Mouse (Mus musculus) heart, embryonic 16.5 days (tissue): Measurements from ENCODE around the gene Cfap99. TPM values are rescaled to one million over a fixed set of nuclear protein-coding genes. Genes with fewer than 3 reads are reported as not detected.

Experiments
- ATAC-seq: fragments of 200-750 bp; cut with Nextera tagmentation; replicated peaks from 2 replicates; pipeline ENCODE4 v1.8.0; 2017; ENCODE audit warnings: moderate number of reproducible peaks; ENCODE audit not compliant: insufficient read depth, low FRiP score; ENCODE audit errors: extremely low read depth
- H3K27ac ChIP-seq: fragments of 300-500 bp; sonication (generic); 2 replicates; pipeline ENCODE4 v1.5.1; 2014; ENCODE audit warnings: mild to moderate bottlenecking, low read length, control low read depth, moderate library complexity
- H3K27me3 ChIP-seq: fragments of 300-500 bp; sonication (generic); 2 replicates; pipeline ENCODE4 v1.6.1; 2014; ENCODE audit warnings: low read length, mixed read lengths; ENCODE audit not compliant: control insufficient read depth, insufficient read depth
- H3K36me3 ChIP-seq: fragments of 300-500 bp; sonication (generic); 2 replicates; pipeline ENCODE4 v1.6.1; 2014; ENCODE audit not compliant: control insufficient read depth, insufficient read depth
- H3K4me1 ChIP-seq: fragments of 300-500 bp; sonication (generic); 2 replicates; pipeline ENCODE4 v1.6.1; 2014; ENCODE audit warnings: low read length, mixed read lengths; ENCODE audit not compliant: control insufficient read depth, insufficient read depth
- H3K4me2 ChIP-seq: fragments of 300-500 bp; sonication (generic); 2 replicates; pipeline ENCODE4 v1.6.1; 2014; ENCODE audit warnings: low read depth, mild to moderate bottlenecking, control low read depth, low read length
- H3K4me3 ChIP-seq: fragments of 300-500 bp; sonication (generic); 2 replicates; pipeline ENCODE4 v1.5.1; 2014; ENCODE audit warnings: mild to moderate bottlenecking, control low read depth, low read length
- H3K9ac ChIP-seq: fragments of 300-500 bp; sonication (generic); 2 replicates; pipeline ENCODE4 v1.6.1; 2014; ENCODE audit warnings: low read length, control low read depth
- H3K9me3 ChIP-seq: fragments of 300-500 bp; sonication (generic); replicated peaks from 2 replicates; pipeline ENCODE4 v1.6.1; 2016; ENCODE audit warnings: low read length; ENCODE audit not compliant: control insufficient read depth
- WGBS: fragments of 180-500 bp; shearing (Covaris S2); extraction: QIAGEN DNeasy Blood & Tissue Kit; methylation state at CpG from one replicate; pipeline ENCODE4 v1.1.7; 2014; 5-methylcytosine and 5-hydroxymethylcytosine counted together
- polyA plus RNA-seq: library from polyadenylated mRNA; unstranded; fragments of >200 nt; fragmentation: Nextera tagmentation; extraction: Ambion mirVana; gene quantifications from 2 replicates; pipeline ENCODE4 v1.2.1, GENCODE M21; 2015

Gene Cfap99
- polyA plus RNA-seq, 1 experiment from 2014 or later = 0.08 TPM

- H3K4me2 ChIP-seq = peak overlapping the region; percentile 60
- H3K9ac ChIP-seq = peak overlapping the region; percentile 76
- ATAC-seq = no peak; the same call in 1 of the 2 replicates
- H3K4me3 ChIP-seq = peak overlapping the region; percentile 96
- no peaks in the 10 kb centered on the region for H3K9me3 ChIP-seq
- H3K4me1 ChIP-seq = peaks cover 19% of the 10 kb centered on the region
- peak overlapping the region; percentile 71 for H3K27ac ChIP-seq
- no peaks in the 10 kb centered on the region for H3K27me3 ChIP-seq
- H3K36me3 ChIP-seq = 0 out of 2 replicates have a peak, but pooled peaks cover 7% of the 10 kb centered on the region
- 66% methylated on average over 7 of the region's 7 CpGs for WGBS
Measured at GRCm38 (mm10) chr5:34368551-34369290, 80.3 kb downstream of the Cfap99 start.

DNA sequence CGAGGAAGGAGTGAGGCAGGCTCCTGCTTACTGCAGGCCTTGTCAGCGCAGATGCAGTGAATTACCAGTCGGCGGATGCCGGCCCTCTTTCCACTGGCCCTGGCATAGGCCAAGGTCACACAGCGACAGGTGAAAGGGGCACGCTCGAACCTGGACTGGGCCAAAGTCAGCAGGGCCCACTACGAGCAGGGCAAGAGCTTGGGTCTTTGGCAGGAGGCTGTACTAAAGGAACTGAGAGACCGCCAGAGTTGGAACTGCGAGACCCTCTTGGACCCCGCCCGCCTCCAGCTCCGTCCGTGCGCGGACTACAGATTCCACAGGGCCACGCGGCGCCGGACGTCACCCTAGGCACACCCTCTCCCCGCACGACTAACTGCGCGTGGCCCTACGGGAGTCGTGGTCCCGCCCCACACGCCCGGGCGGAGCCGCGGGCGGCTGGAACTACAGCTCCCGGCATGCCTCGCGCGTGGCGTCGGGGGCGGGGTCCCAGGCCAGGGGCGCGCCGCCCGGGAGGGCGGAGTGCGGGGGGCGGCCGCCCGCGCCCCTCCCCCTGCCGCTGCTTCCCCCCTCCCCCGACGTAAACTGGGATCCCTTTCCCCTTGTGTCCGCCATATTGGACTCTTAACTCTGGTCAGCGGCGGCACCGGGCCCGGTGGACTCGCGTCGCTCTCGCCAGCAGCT lies 81.1 kb downstream of the Cfap99 start, which contains the start of gene Fam193a:
Fam193a (plus strand) TSS at position 593 of the 681 bp plus-strand sequence.
- Histone ChIP-seq H3K9me3 (no peaks in the 10 kb centered on the region), H3K27me3 (no peaks in the 10 kb centered on the region), H3K27ac (peak within 1 kb of the TSS; percentile 82), H3K4me2 (peak within 1 kb of the TSS; percentile 88), H3K4me1 (peaks cover 19% of the 10 kb centered on the region), H3K36me3 (0 out of 2 replicates have a peak, but pooled peaks cover 6% of the 10 kb centered on the region), H3K9ac (peak within 1 kb of the TSS; percentile 97), H3K4me3 (peak within 1 kb of the TSS; percentile 96)
- under 1% methylated on average over 61 of the region's 64 CpGs for WGBS
- ATAC-seq = peak; percentile 99

DNA sequence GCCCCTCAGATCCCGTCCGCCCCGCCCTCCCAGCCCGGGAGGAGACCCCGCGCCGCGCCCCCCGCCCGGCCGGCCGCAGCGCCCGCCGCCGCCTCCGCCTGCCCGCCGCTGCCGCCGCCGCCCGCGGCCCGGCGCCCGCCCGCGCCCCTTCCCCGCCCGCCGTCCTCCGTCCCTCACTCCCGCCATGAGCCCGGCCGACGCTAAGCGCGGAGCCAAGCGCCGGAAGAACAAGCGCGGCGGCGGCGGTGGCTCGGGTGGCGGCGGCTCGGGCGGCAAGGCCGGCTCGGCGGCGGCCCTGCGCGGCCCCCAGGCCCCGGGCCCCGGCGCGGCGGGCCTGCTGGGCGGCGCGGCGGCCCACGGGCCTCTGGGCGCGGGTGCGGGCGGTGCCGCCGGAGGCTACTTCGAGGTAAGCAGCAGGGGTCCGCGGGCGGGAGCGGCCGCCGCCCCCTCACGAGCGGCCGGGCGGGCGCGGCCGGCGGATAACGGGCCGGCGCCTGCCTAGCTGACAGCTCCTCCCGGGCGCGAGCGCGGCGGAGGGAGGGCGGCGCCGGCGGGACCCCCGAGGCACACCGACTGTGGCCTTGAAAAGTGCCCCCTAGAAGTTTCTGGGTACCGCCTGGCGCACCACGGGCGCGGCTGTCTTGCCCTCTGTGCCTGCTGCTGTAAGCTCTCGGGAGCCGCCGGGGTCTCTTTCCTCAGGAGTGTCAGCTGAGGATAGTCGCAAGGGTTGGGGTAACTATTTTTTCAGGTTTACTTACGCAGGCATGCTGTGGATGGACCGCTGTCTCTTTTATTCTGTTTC lies 81.8 kb downstream of the Cfap99 start:
- Histone ChIP-seq H3K4me3 (peak overlapping the region; percentile 96), H3K9ac (peak overlapping the region; percentile 97), H3K27ac (peak overlapping the region; percentile 82), H3K4me2 (peak overlapping the region; percentile 88), H3K9me3 (no peaks in the 10 kb centered on the region), H3K4me1 (peaks cover 19% of the 10 kb centered on the region), H3K27me3 (no peaks in the 10 kb centered on the region), H3K36me3 (0 out of 2 replicates have a peak, but pooled peaks cover 1% of the 10 kb centered on the region)
- peak; percentile 15; the same call in 1 of the 2 replicates for ATAC-seq
- under 1% methylated on average over 56 of the region's 114 CpGs for WGBS

DNA sequence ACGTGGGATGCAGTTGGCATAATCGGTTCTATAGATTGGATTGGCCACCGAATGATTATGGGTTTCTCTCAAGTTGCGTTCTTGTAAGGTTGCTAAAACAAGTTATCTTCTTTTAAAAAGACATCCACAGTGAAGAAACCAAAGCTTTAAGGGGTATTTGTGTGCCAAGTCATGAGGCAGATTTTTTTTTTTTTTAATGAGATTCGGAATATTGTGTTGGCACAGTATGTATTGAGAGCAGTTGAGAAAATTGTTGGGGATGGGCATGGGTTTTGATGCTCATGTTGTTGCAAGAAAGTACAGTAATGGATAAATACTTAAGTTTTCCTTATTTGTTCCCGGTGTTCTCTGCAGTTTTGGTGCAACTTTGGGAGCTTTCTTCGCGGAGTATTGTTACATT lies 82.4 kb downstream of the Cfap99 start:
- no peak overlapping the region for H3K27ac ChIP-seq
- H3K36me3 ChIP-seq = no peaks in the 10 kb centered on the region
- peak overlapping the region; percentile 88 for H3K4me2 ChIP-seq
- H3K4me1 ChIP-seq = peaks cover 19% of the 10 kb centered on the region
- ATAC-seq = no peak
- peak overlapping the region; percentile 97 for H3K9ac ChIP-seq
- H3K9me3 ChIP-seq = no peaks in the 10 kb centered on the region
- peak overlapping the region; percentile 96 for H3K4me3 ChIP-seq
- no peaks in the 10 kb centered on the region for H3K27me3 ChIP-seq
- WGBS = 25% methylated on average over 8 of the region's 8 CpGs

DNA sequence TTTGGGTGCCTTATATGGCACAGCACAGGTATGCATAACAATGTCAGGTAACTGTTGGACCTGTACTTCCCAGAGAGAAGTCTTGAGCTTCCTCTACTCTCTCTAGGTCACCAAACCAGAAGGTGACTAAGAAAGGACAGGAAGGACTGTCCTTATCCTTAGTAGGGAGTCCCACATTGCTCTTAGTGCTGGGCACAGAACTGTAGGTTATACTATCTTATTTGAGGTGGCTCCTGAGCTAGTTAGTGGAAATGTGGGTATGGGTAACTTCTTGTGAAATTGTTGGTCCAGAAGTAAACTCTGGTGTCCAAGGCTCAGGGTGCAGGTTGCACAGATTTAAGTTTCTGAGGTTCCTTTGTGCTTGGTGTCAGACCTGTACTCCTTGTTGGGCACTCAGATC lies 83.7 kb downstream of the Cfap99 start:
- no peak overlapping the region for H3K4me3 ChIP-seq
- H3K4me2 ChIP-seq = peak overlapping the region; percentile 13; the same call in 1 of the 2 replicates
- H3K27me3 ChIP-seq = no peaks in the 10 kb centered on the region
- ATAC-seq = no peak
- H3K4me1 ChIP-seq = peaks cover 19% of the 10 kb centered on the region
- no peaks in the 10 kb centered on the region for H3K36me3 ChIP-seq
- no peak overlapping the region for H3K27ac ChIP-seq
- H3K9ac ChIP-seq = no peak overlapping the region
- H3K9me3 ChIP-seq = no peaks in the 10 kb centered on the region

GRCm38 (mm10) chr5:34372541-34372940 lies 84.1 kb downstream of the Cfap99 start:
- Histone ChIP-seq H3K4me3 (no peak overlapping the region), H3K4me2 (no peak overlapping the region), H3K4me1 (peaks cover 19% of the 10 kb centered on the region), H3K9ac (no peak overlapping the region), H3K27ac (no peak overlapping the region), H3K36me3 (no peaks in the 10 kb centered on the region), H3K9me3 (no peaks in the 10 kb centered on the region), H3K27me3 (no peaks in the 10 kb centered on the region)
- ATAC-seq = no peak

Other genes starting within 250 kb of the Cfap99 start
- gene Poln, start 119.2 kb upstream of the Cfap99 start, polyA plus RNA-seq = 0.22 and 0.55 TPM in 2 replicates
- 22.3 and 28.4 TPM in 2 replicates for gene Haus3, start 119.1 kb upstream of the Cfap99 start, polyA plus RNA-seq
- gene Mxd4, start 100.9 kb upstream of the Cfap99 start, polyA plus RNA-seq = 26.6 and 32.2 TPM in 2 replicates
- gene Zfyve28, start 151 bp upstream of the Cfap99 start, polyA plus RNA-seq = 0.49 and 0.72 TPM in 2 replicates
- gene Rnf4, start 47.7 kb downstream of the Cfap99 start, polyA plus RNA-seq = 111 and 115 TPM in 2 replicates
- 7.3 and 7.5 TPM in 2 replicates for gene Fam193a, start 81.3 kb downstream of the Cfap99 start, polyA plus RNA-seq
- gene Tnip2, start 225.4 kb downstream of the Cfap99 start, polyA plus RNA-seq = 18.2 and 19.5 TPM in 2 replicates
- gene Sh3bp2, start 237.2 kb downstream of the Cfap99 start, polyA plus RNA-seq = 3.9 and 4.6 TPM in 2 replicates